Mouse (Mus musculus) limb, embryonic 10.5 days (tissue): ENCODE measurements around the gene Rnf185. TPM values are rescaled to one million over a fixed set of nuclear protein-coding genes. Genes with fewer than 3 reads are reported as not detected.

Experiments used
- DNase-seq: peaks from one replicate; pipeline ENCODE4 v3.0.0-alpha.2; 2017; ENCODE audit warnings: low spot score
- H3K27ac ChIP-seq: fragments of 300-500 bp; sonication (generic); 2 replicates; pipeline ENCODE4 v1.5.1; 2016; ENCODE audit warnings: mild to moderate bottlenecking
- H3K27me3 ChIP-seq: fragments of 300-500 bp; sonication (generic); 2 replicates; pipeline ENCODE4 v1.6.1; 2016; ENCODE audit warnings: low read depth, mild to moderate bottlenecking; ENCODE audit not compliant: poor library complexity, severe bottlenecking
- H3K36me3 ChIP-seq: fragments of 300-500 bp; sonication (generic); 2 replicates; pipeline ENCODE4 v1.6.1; 2016; ENCODE audit warnings: mild to moderate bottlenecking, moderate library complexity
- H3K4me1 ChIP-seq: fragments of 300-500 bp; sonication (generic); 2 replicates; pipeline ENCODE4 v1.6.1; 2016
- H3K4me3 ChIP-seq: fragments of 300-500 bp; sonication (generic); 2 replicates; pipeline ENCODE4 v1.5.1; 2016; ENCODE audit warnings: mild to moderate bottlenecking, moderate library complexity
- H3K9me3 ChIP-seq: fragments of 300-500 bp; sonication (generic); replicated peaks from 2 replicates; pipeline ENCODE4 v1.6.1; 2016; ENCODE audit warnings: mild to moderate bottlenecking
- WGBS: fragments of 180-500 bp; shearing (Covaris S2); methylation state at CpG from one replicate; pipeline ENCODE4 v1.1.7; 2016; 5-methylcytosine and 5-hydroxymethylcytosine counted together
- polyA plus RNA-seq: library from polyadenylated mRNA; unstranded; fragments of >200 nt; fragmentation: Nextera tagmentation; extraction: Ambion mirVana; gene quantifications from 2 replicates; pipeline ENCODE4 v1.2.1, GENCODE M21; 2016

Gene Rnf185
- polyA plus RNA-seq, 1 experiment from 2014 or later, result 47.1 TPM

DNA sequence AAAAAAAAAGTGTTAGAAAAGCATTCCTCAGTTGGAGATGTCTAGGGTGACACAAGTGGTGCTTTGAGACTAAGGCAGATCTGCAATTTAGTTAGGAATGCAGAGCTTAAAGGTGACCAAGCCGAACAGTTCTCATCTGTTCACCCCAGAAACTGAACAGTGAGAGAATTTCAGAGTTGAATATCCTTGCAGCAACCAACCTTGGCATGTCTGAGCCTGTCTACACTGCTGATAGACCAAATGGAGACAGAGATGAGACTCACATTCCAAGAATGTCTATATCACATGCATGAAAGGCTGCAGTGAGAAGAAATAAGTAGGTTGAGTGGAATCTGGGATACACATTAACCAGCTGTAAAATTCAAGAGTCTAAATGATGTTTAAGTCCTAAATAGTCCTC, 14.5 kb downstream of the Rnf185 start:
- no peak for DNase-seq
- Histone ChIP-seq H3K4me1 (no peaks in the 10 kb centered on the region), H3K4me3 (no peak overlapping the region), H3K9me3 (no peaks in the 10 kb centered on the region), H3K27ac (no peak overlapping the region), H3K36me3 (no peaks in the 10 kb centered on the region), H3K27me3 (no peaks in the 10 kb centered on the region)
- 87% methylated on average over 1 of the region's 1 CpGs for WGBS

- Histone ChIP-seq H3K27ac (no peak overlapping the region), H3K27me3 (no peaks in the 10 kb centered on the region), H3K4me1 (no peaks in the 10 kb centered on the region), H3K9me3 (no peaks in the 10 kb centered on the region), H3K4me3 (no peak overlapping the region), H3K36me3 (0 out of 2 replicates have a peak, but pooled peaks cover 4% of the 10 kb centered on the region)
- no peak for DNase-seq
- 73% methylated on average over 4 of the region's 4 CpGs for WGBS
These were observed 18.4 kb downstream of the Rnf185 start for GRCm38 (mm10) chr11:3433809-3434208.

DNA sequence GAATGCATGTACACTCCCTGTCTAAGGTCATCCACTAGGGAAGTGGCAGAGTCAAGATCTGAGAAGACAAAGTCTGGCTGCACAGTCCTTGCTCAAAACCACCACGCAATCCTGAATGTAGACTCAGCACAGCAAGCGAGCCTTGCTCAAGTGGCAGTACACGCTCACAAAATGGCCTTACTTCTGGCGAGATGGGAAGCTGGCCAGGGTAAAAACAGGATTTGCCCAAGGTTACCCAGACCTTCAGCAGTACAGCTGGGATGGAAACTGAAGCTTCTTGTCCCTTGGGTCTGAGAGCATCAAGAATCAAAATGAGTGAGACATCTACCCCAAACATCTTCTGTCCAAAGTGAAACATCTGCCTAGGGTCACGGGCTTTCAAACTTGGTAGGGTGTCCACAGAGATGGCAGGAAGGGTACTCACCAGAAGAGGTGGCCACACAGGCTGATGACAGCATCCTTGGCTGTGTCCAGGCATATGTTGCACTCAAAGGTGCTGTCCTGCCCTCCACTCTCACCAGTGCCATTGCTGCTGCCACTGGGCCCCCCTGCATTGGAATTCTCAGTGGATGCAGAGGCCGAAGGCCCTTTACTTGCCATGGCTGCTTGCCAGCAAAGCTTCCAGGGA, 20.1 kb downstream of the Rnf185 start:
- WGBS, result 97% methylated on average over 6 of the region's 6 CpGs
- no peak for DNase-seq
- Histone ChIP-seq H3K4me1 (no peaks in the 10 kb centered on the region), H3K36me3 (0 out of 2 replicates have a peak, but pooled peaks cover 4% of the 10 kb centered on the region), H3K4me3 (no peak overlapping the region), H3K27me3 (no peaks in the 10 kb centered on the region), H3K27ac (no peak overlapping the region), H3K9me3 (no peaks in the 10 kb centered on the region)

DNA sequence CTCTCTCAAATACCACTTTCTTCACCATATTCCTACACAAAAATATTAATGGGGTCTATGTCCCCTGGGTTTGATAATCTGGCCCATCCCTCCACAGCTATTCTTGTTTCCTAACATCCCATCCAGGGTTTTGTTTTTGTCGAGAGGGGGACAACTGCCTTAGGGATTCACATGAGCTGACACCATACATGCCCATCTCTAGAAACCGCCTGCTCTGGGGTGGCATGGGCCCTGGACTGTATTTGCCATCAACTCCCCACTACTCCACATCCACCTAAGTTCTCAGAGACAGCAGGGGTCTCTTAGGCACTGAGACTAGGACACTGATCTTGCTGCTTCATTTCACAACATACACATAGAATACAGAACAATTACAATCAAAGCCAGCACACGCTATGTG, 20.6 kb downstream of the Rnf185 start:
- Histone ChIP-seq H3K4me3 (no peak overlapping the region), H3K27ac (no peak overlapping the region), H3K27me3 (no peaks in the 10 kb centered on the region), H3K9me3 (no peaks in the 10 kb centered on the region), H3K36me3 (0 out of 2 replicates have a peak, but pooled peaks cover 4% of the 10 kb centered on the region), H3K4me1 (no peaks in the 10 kb centered on the region)
- DNase-seq, result no peak
- WGBS, result 89% methylated on average over 3 of the region's 3 CpGs

DNA sequence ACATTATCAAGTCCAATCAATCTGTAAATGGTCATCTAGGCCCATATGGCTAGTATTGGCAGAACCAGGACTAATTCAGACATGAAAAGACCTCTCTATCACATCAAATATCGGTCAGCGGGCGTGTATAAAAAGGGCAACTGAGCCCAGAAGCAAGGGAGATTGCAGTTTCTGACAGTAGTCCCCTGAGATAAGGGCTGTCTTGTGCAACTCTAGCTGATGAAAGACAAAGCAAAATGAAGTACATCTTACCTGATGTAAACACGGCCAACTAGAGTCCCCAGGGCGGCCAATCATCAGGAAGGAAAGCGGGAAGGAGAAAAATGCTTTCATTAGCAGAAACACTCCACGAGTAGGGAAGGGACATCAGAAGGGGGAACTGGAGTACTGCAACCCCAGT, 23.5 kb downstream of the Rnf185 start:
- no peak for DNase-seq
- Histone ChIP-seq H3K27me3 (no peaks in the 10 kb centered on the region), H3K36me3 (peaks cover 26% of the 10 kb centered on the region), H3K4me3 (no peak overlapping the region), H3K4me1 (no peaks in the 10 kb centered on the region), H3K27ac (no peak overlapping the region), H3K9me3 (no peaks in the 10 kb centered on the region)
- 92% methylated on average over 7 of the region's 7 CpGs for WGBS

DNA sequence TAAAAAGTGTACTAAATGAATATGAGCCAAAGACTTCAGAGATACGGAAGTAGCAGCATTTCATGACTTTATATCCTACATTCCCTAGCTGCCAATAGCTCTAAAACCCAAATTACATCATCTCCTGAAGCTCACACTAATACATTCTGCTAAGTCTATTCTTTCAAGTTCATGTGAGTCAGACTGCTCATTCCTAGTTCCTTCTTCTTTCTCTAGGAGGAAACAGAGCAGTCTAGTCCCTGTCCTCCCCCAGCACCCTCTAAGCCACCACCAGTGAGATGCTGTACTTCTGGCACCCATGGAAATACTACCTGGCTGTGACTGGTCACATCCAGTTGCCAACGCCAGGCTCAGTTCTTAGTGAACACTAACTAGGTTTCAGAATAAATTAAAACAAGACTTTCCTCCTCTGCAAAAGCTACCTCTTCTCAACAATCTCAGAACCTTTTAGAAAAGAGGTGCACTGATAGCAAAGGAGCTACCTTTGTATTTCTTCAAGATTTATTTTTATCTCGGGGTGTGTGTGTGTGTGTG, 24.4 kb downstream of the Rnf185 start:
- no peaks in the 10 kb centered on the region for H3K4me1 ChIP-seq
- peaks cover 35% of the 10 kb centered on the region for H3K36me3 ChIP-seq
- H3K27me3 ChIP-seq, result no peaks in the 10 kb centered on the region
- no peak for DNase-seq
- no peak overlapping the region for H3K4me3 ChIP-seq
- WGBS, result 86% methylated on average over 3 of the region's 3 CpGs
- H3K27ac ChIP-seq, result no peak overlapping the region
- no peaks in the 10 kb centered on the region for H3K9me3 ChIP-seq

DNA sequence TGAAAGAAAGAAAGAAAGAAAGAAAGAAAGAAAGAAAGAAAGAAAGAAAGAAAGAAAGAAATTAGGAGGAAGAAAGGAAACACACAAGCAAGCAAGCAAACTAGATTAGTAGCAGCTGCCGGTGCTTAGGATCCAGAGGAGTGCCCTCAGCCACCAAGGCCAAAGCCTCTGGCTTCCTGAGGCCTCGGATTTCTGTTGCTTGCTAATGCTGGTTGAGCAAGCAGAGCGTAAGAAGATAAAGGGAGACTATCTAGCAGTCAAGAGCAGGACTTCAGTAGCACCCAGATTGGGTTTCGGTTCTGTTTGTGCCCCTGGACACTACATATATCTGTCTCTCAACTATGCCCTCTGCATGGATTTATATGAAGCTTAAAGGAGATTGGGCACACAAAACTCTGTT, 29.9 kb downstream of the Rnf185 start:
- no peak overlapping the region for H3K27ac ChIP-seq
- H3K4me1 ChIP-seq, result no peaks in the 10 kb centered on the region
- no peaks in the 10 kb centered on the region for H3K27me3 ChIP-seq
- no peaks in the 10 kb centered on the region for H3K9me3 ChIP-seq
- H3K36me3 ChIP-seq, result peaks cover 60% of the 10 kb centered on the region
- no peak for DNase-seq
- no peak overlapping the region for H3K4me3 ChIP-seq
- 91% methylated on average over 4 of the region's 4 CpGs for WGBS

DNA sequence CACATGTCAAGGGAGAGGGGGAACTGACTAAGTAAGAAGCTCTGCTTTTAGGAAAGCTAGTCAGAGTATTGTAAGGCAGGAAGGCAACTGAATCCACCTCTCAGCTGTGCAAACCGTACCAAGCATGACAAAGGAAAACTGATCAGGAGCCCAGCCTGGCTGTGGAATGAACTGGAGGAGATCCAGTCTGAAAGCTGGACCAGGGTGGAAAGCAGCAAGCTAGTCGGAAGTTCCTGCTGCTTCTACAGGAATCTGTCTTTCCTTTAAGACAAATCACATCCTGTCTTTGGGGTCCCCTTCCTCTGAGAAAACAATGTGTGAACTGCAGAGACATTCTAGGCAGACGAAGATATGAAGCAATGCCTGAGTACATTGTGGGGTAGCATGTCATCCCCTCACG, 33.4 kb downstream of the Rnf185 start:
- WGBS, result 82% methylated on average over 4 of the region's 4 CpGs
- Histone ChIP-seq H3K27me3 (no peaks in the 10 kb centered on the region), H3K4me3 (no peak overlapping the region), H3K4me1 (no peaks in the 10 kb centered on the region), H3K36me3 (peaks cover 67% of the 10 kb centered on the region), H3K9me3 (no peaks in the 10 kb centered on the region), H3K27ac (no peak overlapping the region)
- no peak for DNase-seq

GRCm38 (mm10) chr11:3417795-3418194, 34.4 kb downstream of the Rnf185 start:
- 82% methylated on average over 6 of the region's 6 CpGs for WGBS
- Histone ChIP-seq H3K4me3 (no peak overlapping the region), H3K36me3 (peaks cover 58% of the 10 kb centered on the region), H3K9me3 (no peaks in the 10 kb centered on the region), H3K27ac (no peak overlapping the region), H3K4me1 (no peaks in the 10 kb centered on the region), H3K27me3 (no peaks in the 10 kb centered on the region)
- no peak for DNase-seq

- H3K4me3 ChIP-seq, result no peak overlapping the region
- WGBS, result 96% methylated on average over 3 of the region's 3 CpGs
- H3K27ac ChIP-seq, result no peak overlapping the region
- no peaks in the 10 kb centered on the region for H3K27me3 ChIP-seq
- no peaks in the 10 kb centered on the region for H3K4me1 ChIP-seq
- no peaks in the 10 kb centered on the region for H3K9me3 ChIP-seq
- H3K36me3 ChIP-seq, result peaks cover 56% of the 10 kb centered on the region
- DNase-seq, result no peak
These were observed 35.8 kb downstream of the Rnf185 start for GRCm38 (mm10) chr11:3416399-3416798.

- WGBS, result 86% methylated on average over 3 of the region's 3 CpGs
- no peaks in the 10 kb centered on the region for H3K9me3 ChIP-seq
These were observed 40.1 kb downstream of the Rnf185 start for GRCm38 (mm10) chr11:3412111-3412510.

DNA sequence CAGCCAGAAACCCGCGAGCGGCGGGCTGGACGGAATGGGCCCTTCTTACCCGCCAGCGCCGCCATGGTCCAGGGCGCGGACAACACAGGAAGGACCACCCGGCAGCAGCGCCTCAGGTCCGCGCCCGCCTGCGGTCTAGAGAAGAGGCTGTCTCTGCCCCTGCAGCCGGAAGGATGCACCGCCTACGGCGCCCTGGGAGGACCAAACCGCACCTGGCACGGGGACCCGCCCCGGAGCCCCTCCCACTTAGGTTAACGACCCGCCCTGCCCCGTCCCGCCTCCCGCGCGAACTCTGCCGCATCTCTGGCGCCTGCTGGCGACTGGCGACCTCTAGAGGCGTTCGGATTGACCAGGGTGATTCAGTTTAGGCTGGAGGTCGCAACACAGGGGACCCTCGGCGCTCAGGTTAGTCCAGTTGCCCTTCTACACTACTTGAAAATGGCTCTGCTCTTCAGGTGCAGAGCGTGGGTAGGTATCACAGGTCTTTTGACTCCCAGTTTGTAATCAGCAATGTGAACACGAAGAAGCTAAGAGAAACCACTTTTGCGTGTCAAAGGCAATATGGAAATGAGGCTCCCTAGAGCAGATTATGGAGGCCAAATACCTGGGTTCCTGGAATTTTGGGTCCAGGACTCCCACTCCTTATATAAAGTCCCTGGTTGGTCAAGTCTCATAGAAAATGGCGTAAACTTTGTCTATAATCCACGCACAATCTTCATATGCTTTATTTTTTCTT, 43.0 kb downstream of the Rnf185 start, which contains the start of gene Limk2:
TSS of gene Limk2 (minus strand) at position 193 of the 736 bp plus-strand sequence.
- H3K4me1 ChIP-seq, result peaks cover 13% of the 10 kb centered on the region
- H3K4me3 ChIP-seq, result peak within 1 kb of the TSS; percentile 89
- peak within 1 kb of the TSS; percentile 88 for H3K27ac ChIP-seq
- H3K9me3 ChIP-seq, result no peaks in the 10 kb centered on the region
- H3K36me3 ChIP-seq, result peaks cover 5% of the 10 kb centered on the region
- 3% methylated on average over 40 of the region's 45 CpGs for WGBS
- H3K27me3 ChIP-seq, result peaks cover 8% of the 10 kb centered on the region; the same call in 1 of the 2 replicates
- DNase-seq, result peak; percentile 95

More at GRCm38 (mm10) chr11:3412111-3412510, 40.1 kb downstream of the Rnf185 start:
- H3K27ac ChIP-seq, result no peak overlapping the region
- peaks cover 28% of the 10 kb centered on the region for H3K36me3 ChIP-seq
- DNase-seq, result no peak
- no peak overlapping the region for H3K4me3 ChIP-seq
- peaks cover 8% of the 10 kb centered on the region; the same call in 1 of the 2 replicates for H3K27me3 ChIP-seq
- H3K4me1 ChIP-seq, result peaks cover 13% of the 10 kb centered on the region
